Mouse (Mus musculus): ENCODE measurements around the gene Glrx5. TPM values are rescaled to one million over a fixed set of nuclear protein-coding genes. Genes with fewer than 3 reads are reported as not detected.
A peak's percentile ranks its signal among the peaks of the same experiment; 100 is the strongest.

Gene Glrx5
- polyA plus RNA-seq, 2 experiments: 70.0 to 175 TPM

- Histone ChIP-seq H3K4me3 (replicated peaks; ENCODE audit: low read length) (no peak overlapping the region), H3K9me3 (ENCODE audit: control insufficient read depth, low read length) (no peaks in the 10 kb centered on the region), H3K36me3 (ENCODE audit: control insufficient read depth, insufficient read depth, low read length) (no peaks in the 10 kb centered on the region), H3K4me2 (replicated peaks; ENCODE audit: low read depth, low read length, severe bottlenecking) (no peak overlapping the region), H3K9ac (ENCODE audit: low read depth, low read length, severe bottlenecking) (no peak overlapping the region), H3K27me3 (ENCODE audit: control insufficient read depth, insufficient read depth, low read length) (no peaks in the 10 kb centered on the region), H3K4me1 (ENCODE audit: control insufficient read depth, insufficient read depth, low read length) (no peaks in the 10 kb centered on the region), H3K27ac (replicated peaks; ENCODE audit: low read depth, low read length) (no peak overlapping the region)
- WGBS: 78% methylated on average over 6 of the region's 6 CpGs
- ATAC-seq (ENCODE audit: low FRiP score, low read depth) (no peak), DNase-seq (ENCODE audit: low spot score) (no peak)
- no peak for TF ChIP-seq POLR2A (IDR thresholded peaks at IDR 0.05; ENCODE audit: borderline replicate concordance, extremely low read depth, insufficient read depth, insufficient read length)
Measured at GRCm38 (mm10) chr12:105084816-105085215, 52.3 kb downstream of the Glrx5 start.

GRCm38 (mm10) chr12:105085296-105085695, 52.8 kb downstream of the Glrx5 start:
- Histone ChIP-seq H3K27me3 (ENCODE audit: control insufficient read depth, insufficient read depth, low read length) (no peaks in the 10 kb centered on the region), H3K27ac (replicated peaks; ENCODE audit: low read depth, low read length) (no peak overlapping the region), H3K9me3 (ENCODE audit: control insufficient read depth, low read length) (no peaks in the 10 kb centered on the region), H3K4me1 (ENCODE audit: control insufficient read depth, insufficient read depth, low read length) (no peaks in the 10 kb centered on the region), H3K4me2 (replicated peaks; ENCODE audit: low read depth, low read length, severe bottlenecking) (no peak overlapping the region), H3K9ac (ENCODE audit: low read depth, low read length, severe bottlenecking) (no peak overlapping the region), H3K4me3 (replicated peaks; ENCODE audit: low read length) (no peak overlapping the region), H3K36me3 (ENCODE audit: control insufficient read depth, insufficient read depth, low read length) (no peaks in the 10 kb centered on the region)
- ATAC-seq (ENCODE audit: low FRiP score, low read depth): no peak
- WGBS: 82% methylated on average over 12 of the region's 12 CpGs
- TF ChIP-seq POLR2A (IDR thresholded peaks at IDR 0.05; ENCODE audit: borderline replicate concordance, extremely low read depth, insufficient read depth, insufficient read length): no peak
- no peak for DNase-seq (ENCODE audit: low spot score)

- no peak overlapping the region for H3K9ac ChIP-seq (ENCODE audit: low read depth, low read length, severe bottlenecking)
- H3K36me3 ChIP-seq (ENCODE audit: control insufficient read depth, insufficient read depth, low read length): no peaks in the 10 kb centered on the region
- H3K4me3 ChIP-seq (replicated peaks; ENCODE audit: low read length): no peak overlapping the region
- no peak overlapping the region for H3K4me2 ChIP-seq (replicated peaks; ENCODE audit: low read depth, low read length, severe bottlenecking)
- H3K9me3 ChIP-seq (ENCODE audit: control insufficient read depth, low read length): no peaks in the 10 kb centered on the region
- ATAC-seq (ENCODE audit: low FRiP score, low read depth) (no peak), DNase-seq (ENCODE audit: low spot score) (no peak)
- H3K27ac ChIP-seq (replicated peaks; ENCODE audit: low read depth, low read length): no peak overlapping the region
- no peak for TF ChIP-seq POLR2A (IDR thresholded peaks at IDR 0.05; ENCODE audit: borderline replicate concordance, extremely low read depth, insufficient read depth, insufficient read length)
- 93% methylated on average over 6 of the region's 6 CpGs for WGBS
- H3K4me1 ChIP-seq (ENCODE audit: control insufficient read depth, insufficient read depth, low read length): no peaks in the 10 kb centered on the region
- H3K27me3 ChIP-seq (ENCODE audit: control insufficient read depth, insufficient read depth, low read length): no peaks in the 10 kb centered on the region
Measured at GRCm38 (mm10) chr12:105086781-105087180, 54.3 kb downstream of the Glrx5 start.

- no peak for TF ChIP-seq POLR2A (IDR thresholded peaks at IDR 0.05; ENCODE audit: borderline replicate concordance, extremely low read depth, insufficient read depth, insufficient read length)
- Histone ChIP-seq H3K9ac (ENCODE audit: low read depth, low read length, severe bottlenecking) (no peak overlapping the region), H3K4me3 (replicated peaks; ENCODE audit: low read length) (no peak overlapping the region), H3K4me2 (replicated peaks; ENCODE audit: low read depth, low read length, severe bottlenecking) (no peak overlapping the region), H3K9me3 (ENCODE audit: control insufficient read depth, low read length) (no peaks in the 10 kb centered on the region), H3K4me1 (ENCODE audit: control insufficient read depth, insufficient read depth, low read length) (no peaks in the 10 kb centered on the region), H3K27ac (replicated peaks; ENCODE audit: low read depth, low read length) (no peak overlapping the region), H3K27me3 (ENCODE audit: control insufficient read depth, insufficient read depth, low read length) (no peaks in the 10 kb centered on the region), H3K36me3 (ENCODE audit: control insufficient read depth, insufficient read depth, low read length) (no peaks in the 10 kb centered on the region)
- DNase-seq (ENCODE audit: low spot score): no peak
- ATAC-seq (ENCODE audit: low FRiP score, low read depth): no peak
- WGBS: 79% methylated on average over 3 of the region's 3 CpGs
Measured at GRCm38 (mm10) chr12:105087353-105087752, 54.9 kb downstream of the Glrx5 start.

- Histone ChIP-seq H3K36me3 (ENCODE audit: control insufficient read depth, insufficient read depth, low read length) (no peaks in the 10 kb centered on the region), H3K27me3 (ENCODE audit: control insufficient read depth, insufficient read depth, low read length) (no peaks in the 10 kb centered on the region), H3K4me3 (replicated peaks; ENCODE audit: low read length) (no peak overlapping the region), H3K9me3 (ENCODE audit: control insufficient read depth, low read length) (no peaks in the 10 kb centered on the region), H3K9ac (ENCODE audit: low read depth, low read length, severe bottlenecking) (no peak overlapping the region), H3K27ac (replicated peaks; ENCODE audit: low read depth, low read length) (no peak overlapping the region), H3K4me2 (replicated peaks; ENCODE audit: low read depth, low read length, severe bottlenecking) (no peak overlapping the region), H3K4me1 (ENCODE audit: control insufficient read depth, insufficient read depth, low read length) (0 out of 2 replicates have a peak, but pooled peaks cover 3% of the 10 kb centered on the region)
- DNase-seq (ENCODE audit: low spot score) (no peak), ATAC-seq (ENCODE audit: low FRiP score, low read depth) (no peak)
- WGBS: 62% methylated on average over 5 of the region's 5 CpGs
- no peak for TF ChIP-seq POLR2A (IDR thresholded peaks at IDR 0.05; ENCODE audit: borderline replicate concordance, extremely low read depth, insufficient read depth, insufficient read length)
Measured at GRCm38 (mm10) chr12:105089231-105089630, 56.7 kb downstream of the Glrx5 start.

- WGBS: 85% methylated on average over 6 of the region's 6 CpGs
- Histone ChIP-seq H3K4me1 (ENCODE audit: control insufficient read depth, insufficient read depth, low read length) (0 out of 2 replicates have a peak, but pooled peaks cover 3% of the 10 kb centered on the region), H3K4me2 (replicated peaks; ENCODE audit: low read depth, low read length, severe bottlenecking) (no peak overlapping the region), H3K9me3 (ENCODE audit: control insufficient read depth, low read length) (no peaks in the 10 kb centered on the region), H3K4me3 (replicated peaks; ENCODE audit: low read length) (no peak overlapping the region), H3K9ac (ENCODE audit: low read depth, low read length, severe bottlenecking) (no peak overlapping the region), H3K36me3 (ENCODE audit: control insufficient read depth, insufficient read depth, low read length) (no peaks in the 10 kb centered on the region), H3K27me3 (ENCODE audit: control insufficient read depth, insufficient read depth, low read length) (no peaks in the 10 kb centered on the region), H3K27ac (replicated peaks; ENCODE audit: low read depth, low read length) (no peak overlapping the region)
- no peak for DNase-seq (ENCODE audit: low spot score)
- no peak for ATAC-seq (ENCODE audit: low FRiP score, low read depth)
- TF ChIP-seq POLR2A (IDR thresholded peaks at IDR 0.05; ENCODE audit: borderline replicate concordance, extremely low read depth, insufficient read depth, insufficient read length): no peak
Measured at GRCm38 (mm10) chr12:105091604-105092003, 59.1 kb downstream of the Glrx5 start.

Small RNAs within 50 kb of the gene (microRNA-seq; reads per million reads assigned to microRNA genes)
- 2.7 reads per million, percentile 5 among the genes with 10 or more reads in this experiment for gene Mir3069

Other genes starting within 250 kb of the Glrx5 start
- 8.1 and 9.0 TPM in 2 replicates for gene Clmn, start 167.6 kb upstream of the Glrx5 start, polyA plus RNA-seq (2012; rRNA removed)
- gene Clmn, start 167.6 kb upstream of the Glrx5 start, polyA plus RNA-seq (2014; fragmentation: Nextera tagmentation; extraction: Ambion mirVana): 2.9 and 3.9 TPM in 2 replicates
- 2.6 and 3.0 TPM in 2 replicates for gene Syne3, start 22.9 kb upstream of the Glrx5 start, polyA plus RNA-seq (2012; rRNA removed)
- 1.2 and 2.0 TPM in 2 replicates for gene Syne3, start 22.9 kb upstream of the Glrx5 start, polyA plus RNA-seq (2014; fragmentation: Nextera tagmentation; extraction: Ambion mirVana)
- 0.05 and 0.17 TPM in 2 replicates for gene Tcl1b2, start 113.3 kb downstream of the Glrx5 start, polyA plus RNA-seq (2012; rRNA removed)
- not detected in 2 replicates for gene Tcl1b2, start 113.3 kb downstream of the Glrx5 start, polyA plus RNA-seq (2014; fragmentation: Nextera tagmentation; extraction: Ambion mirVana)
- gene Tcl1b1, start 127.0 kb downstream of the Glrx5 start, polyA plus RNA-seq (2012; rRNA removed): not detected in 2 replicates
- not detected in 2 replicates for gene Tcl1b1, start 127.0 kb downstream of the Glrx5 start, polyA plus RNA-seq (2014; fragmentation: Nextera tagmentation; extraction: Ambion mirVana)
- not detected in 2 replicates for gene Tcl1b5, start 143.7 kb downstream of the Glrx5 start, polyA plus RNA-seq (2012; rRNA removed)
- gene Tcl1b5, start 143.7 kb downstream of the Glrx5 start, polyA plus RNA-seq (2014; fragmentation: Nextera tagmentation; extraction: Ambion mirVana): not detected in 2 replicates
- not detected in 2 replicates for gene Tcl1b3, start 158.4 kb downstream of the Glrx5 start, polyA plus RNA-seq (2012; rRNA removed)
- not detected in 2 replicates for gene Tcl1b3, start 158.4 kb downstream of the Glrx5 start, polyA plus RNA-seq (2014; fragmentation: Nextera tagmentation; extraction: Ambion mirVana)
- not detected in 2 replicates for gene Tcl1b4, start 169.3 kb downstream of the Glrx5 start, polyA plus RNA-seq (2012; rRNA removed)
- not detected in 2 replicates for gene Tcl1b4, start 169.3 kb downstream of the Glrx5 start, polyA plus RNA-seq (2014; fragmentation: Nextera tagmentation; extraction: Ambion mirVana)
- gene Tcl1, start 190.1 kb downstream of the Glrx5 start, polyA plus RNA-seq (2012; rRNA removed): not detected in 2 replicates
- not detected in 2 replicates for gene Tcl1, start 190.1 kb downstream of the Glrx5 start, polyA plus RNA-seq (2014; fragmentation: Nextera tagmentation; extraction: Ambion mirVana)